Mouse (Mus musculus) G1E-ER4 (cell line): Measurements from ENCODE around the gene Ndufaf7. TPM values are rescaled to one million over a fixed set of nuclear protein-coding genes. Genes with fewer than 3 reads are reported as not detected.

Experiments used
- GATA1 ChIP-seq: IDR thresholded peaks from one replicate; pipeline ENCODE4 v1.8.0; 2012; ENCODE audit warnings: low read length, inconsistent platforms
- polyA plus RNA-seq: library from polyadenylated mRNA; stranded (reverse); fragments of >175 nt; gene quantifications from 2 replicates; pipeline ENCODE4 v1.2.3, GENCODE M21; 2012

The Ndufaf7 gene
- polyA plus RNA-seq, 1 experiment = 1.1 TPM

DNA sequence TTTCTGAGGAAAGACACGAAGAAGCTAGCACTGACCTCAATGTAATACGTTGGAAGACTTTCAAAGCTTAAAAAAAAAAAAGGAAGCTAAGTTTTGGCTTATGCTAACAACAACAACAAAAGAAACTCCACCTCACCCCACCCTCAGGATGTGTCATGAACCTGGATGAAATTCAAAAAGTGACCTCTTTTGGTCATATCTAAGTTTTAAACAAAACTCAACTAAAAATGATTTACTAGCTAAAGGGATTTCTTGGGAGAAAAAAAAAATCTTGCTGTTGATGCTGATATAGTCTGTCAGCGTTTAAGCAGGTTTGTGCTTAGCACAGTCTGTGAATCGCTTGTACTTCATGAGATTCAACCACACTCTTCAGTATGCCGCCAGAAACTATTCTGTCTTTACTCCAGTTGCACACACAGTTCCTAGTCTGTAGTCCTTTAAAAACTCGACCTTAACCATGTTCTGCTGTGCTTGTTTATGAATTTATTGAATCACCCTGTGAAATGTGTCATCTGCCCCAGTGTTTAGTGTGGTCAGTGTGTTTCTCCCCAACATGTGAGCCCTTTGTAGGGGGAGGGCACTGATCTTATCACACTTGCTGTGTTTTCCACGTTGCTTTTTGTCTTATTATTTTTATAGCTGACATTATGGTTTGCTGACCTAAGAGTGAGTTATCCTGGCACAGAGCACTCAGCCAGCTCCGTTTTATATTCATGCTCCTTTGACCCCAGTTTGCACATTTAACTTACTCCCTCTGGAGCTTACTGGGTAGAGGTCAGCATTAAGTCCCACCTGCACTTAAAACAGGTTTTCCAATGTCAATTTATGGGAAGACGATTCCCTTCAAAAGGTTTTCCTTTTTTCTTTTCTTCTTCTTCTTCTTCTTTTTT, 58.2 kb downstream of the Ndufaf7 start:
- no peak for TF ChIP-seq GATA1

Other genes starting within 250 kb of the Ndufaf7 start
- 3.0 and 3.8 TPM in 2 replicates for gene Strn, start 199.9 kb upstream of the Ndufaf7 start, polyA plus RNA-seq
- gene Heatr5b, start 101.8 kb upstream of the Ndufaf7 start, polyA plus RNA-seq = 1.5 and 5.1 TPM in 2 replicates
- gene Gpatch11, start 101.6 kb upstream of the Ndufaf7 start, polyA plus RNA-seq = 0.90 and 4.0 TPM in 2 replicates
- gene Eif2ak2, start 54.6 kb upstream of the Ndufaf7 start, polyA plus RNA-seq = 15.3 and 21.7 TPM in 2 replicates
- not detected in 2 replicates for gene Sult6b1, start 30.1 kb upstream of the Ndufaf7 start, polyA plus RNA-seq
- 3.6 and 4.9 TPM in 2 replicates for gene Cebpzos, start 20.6 kb upstream of the Ndufaf7 start, polyA plus RNA-seq
- 41.7 and 47.2 TPM in 2 replicates for gene Cebpz, start 70 bp upstream of the Ndufaf7 start, polyA plus RNA-seq
- gene Prkd3, start 83.7 kb downstream of the Ndufaf7 start, polyA plus RNA-seq = not detected in 2 replicates
- gene Qpct, start 114.8 kb downstream of the Ndufaf7 start, polyA plus RNA-seq = not detected in 2 replicates